Mouse (Mus musculus) liver, embryonic 14.5 days (tissue): ENCODE measurements around the gene Gper1. TPM values are rescaled to one million over a fixed set of nuclear protein-coding genes. Genes with fewer than 3 reads are reported as not detected.

Experiments used
- ATAC-seq: fragments of 200-750 bp; cut with Nextera tagmentation; 2 replicates; pipeline ENCODE4 v1.8.0; 2017; ENCODE audit warnings: moderate number of reproducible peaks, mild to moderate bottlenecking, moderate library complexity; ENCODE audit not compliant: insufficient read depth
- DNase-seq, 3 experiments: peaks; one replicate each; pipeline ENCODE4 v3.0.0-alpha.2; 2012 to 2013; ENCODE audit warnings: low read depth in 3 of 3, low spot score in 3 of 3
- H3K27ac ChIP-seq: fragments of 300-500 bp; sonication (generic); 2 replicates; pipeline ENCODE4 v1.5.1; 2014; ENCODE audit warnings: moderate library complexity, mild to moderate bottlenecking, control low read depth, inconsistent platforms
- H3K27me3 ChIP-seq: fragments of 300-500 bp; sonication (generic); 2 replicates; pipeline ENCODE4 v1.6.1; 2014; ENCODE audit warnings: mild to moderate bottlenecking, low read length, moderate library complexity; ENCODE audit not compliant: control insufficient read depth, insufficient read depth
- H3K36me3 ChIP-seq: fragments of 300-500 bp; sonication (generic); replicated peaks from 2 replicates; pipeline ENCODE4 v1.6.1; 2014; ENCODE audit warnings: low read depth; ENCODE audit not compliant: control insufficient read depth, insufficient read depth
- H3K4me1 ChIP-seq, 2 experiments: fragments of 200-500 bp in 1 of 2; fragments of 300-500 bp in 1 of 2; sonication (generic) in 1 of 2; replicated peaks; 2 replicates each; pipeline ENCODE4 v1.6.1; 2012 to 2014; ENCODE audit warnings: antibody characterized with exemption in 1 of 2, inconsistent platforms in 1 of 2, low read length in 1 of 2; ENCODE audit not compliant: control insufficient read depth in 2 of 2, insufficient read depth in 2 of 2
- H3K4me2 ChIP-seq: fragments of 300-500 bp; sonication (generic); 2 replicates; pipeline ENCODE4 v1.6.1; 2014; ENCODE audit warnings: low read depth, mild to moderate bottlenecking, control low read depth, moderate library complexity
- H3K4me3 ChIP-seq, 2 experiments: fragments of 200-500 bp in 1 of 2; fragments of 300-500 bp in 1 of 2; sonication (generic) in 1 of 2; 2 replicates each; pipeline ENCODE4 v1.5.1; 2012 to 2014; ENCODE audit warnings: low read depth in 2 of 2, low read length in 2 of 2, mild to moderate bottlenecking in 2 of 2, control low read depth in 1 of 2, inconsistent platforms in 1 of 2, moderate library complexity in 1 of 2; ENCODE audit not compliant: insufficient read depth in 1 of 2
- H3K9ac ChIP-seq: fragments of 300-500 bp; sonication (generic); replicated peaks from 2 replicates; pipeline ENCODE4 v1.6.1; 2014; ENCODE audit warnings: mild to moderate bottlenecking, control low read depth, moderate library complexity
- H3K9me3 ChIP-seq: fragments of 300-500 bp; sonication (generic); 2 replicates; pipeline ENCODE4 v1.6.1; 2016; ENCODE audit warnings: low read length, mixed read lengths; ENCODE audit not compliant: control insufficient read depth
- CTCF ChIP-seq: IDR thresholded peaks from 2 replicates; pipeline ENCODE4 v1.5.1; 2016; ENCODE audit warnings: antibody characterized with exemption, low read depth, control low read depth
- EP300 ChIP-seq: IDR thresholded peaks from 2 replicates; pipeline ENCODE4 v1.6.1; 2016; ENCODE audit warnings: antibody characterized with exemption, low read depth
- WGBS: fragments of 180-500 bp; shearing (Covaris S2); extraction: QIAGEN DNeasy Blood & Tissue Kit; methylation state at CpG from one replicate; pipeline ENCODE4 v1.1.7; 2014; ENCODE audit not compliant: insufficient replicate concordance; 5-methylcytosine and 5-hydroxymethylcytosine counted together
- polyA plus RNA-seq, 2 experiments: library from polyadenylated mRNA; depleted of rRNA in 1 of 2; stranded (reverse) in 1 of 2; unstranded in 1 of 2; fragments of >200 nt; fragmentation: Nextera tagmentation in 1 of 2; extraction: Ambion mirVana in 1 of 2; gene quantifications; 2 replicates each; pipeline versions ENCODE4 v1.2.1 to v1.2.3; 2012 to 2014

The Gper1 gene
- polyA plus RNA-seq, 2 experiments: 0.07 to 0.20 TPM

GRCm38 (mm10) chr5:139399991-139400390, 23.0 kb upstream of the Gper1 start:
- whole genome bisulfite sequencing: 82% methylated on average over 14 of the region's 14 CpGs

GRCm38 (mm10) chr5:139402106-139402505, 20.8 kb upstream of the Gper1 start:
- no peak for ATAC-seq

More at GRCm38 (mm10) chr5:139399991-139400390, 23.0 kb upstream of the Gper1 start:
- Histone ChIP-seq H3K4me1 (peaks cover 13 to 32% of the 10 kb centered on the region in 2 experiments), H3K9me3 (no peaks in the 10 kb centered on the region), H3K27me3 (no peaks in the 10 kb centered on the region), H3K36me3 (peaks cover 9% of the 10 kb centered on the region), H3K9ac (no peak overlapping the region), H3K4me2 (no peak overlapping the region), H3K4me3 (no peak overlapping the region), H3K27ac (no peak overlapping the region)
- ATAC-seq (no peak), DNase-seq (no peak)
- TF ChIP-seq EP300 (no peak), CTCF (no peak)

GRCm38 (mm10) chr5:139403692-139404260, 19.2 kb upstream of the Gper1 start:
- Histone ChIP-seq H3K9ac (no peak overlapping the region), H3K4me3 (no peak overlapping the region), H3K27me3 (no peaks in the 10 kb centered on the region), H3K4me2 (no peak overlapping the region), H3K4me1 (peaks cover 5 to 25% of the 10 kb centered on the region in 2 experiments), H3K27ac (no peak overlapping the region), H3K36me3 (no peaks in the 10 kb centered on the region), H3K9me3 (no peaks in the 10 kb centered on the region)
- no peak for DNase-seq
- WGBS: 44% methylated on average over 8 of the region's 8 CpGs
- TF ChIP-seq EP300 (no peak), CTCF (no peak)
- ATAC-seq: no peak

More at GRCm38 (mm10) chr5:139402106-139402505, 20.8 kb upstream of the Gper1 start:
- DNase-seq: no peak
- 81% methylated on average over 2 of the region's 2 CpGs for WGBS
- TF ChIP-seq EP300 (no peak), CTCF (no peak)
- Histone ChIP-seq H3K4me1 (peaks cover 14 to 38% of the 10 kb centered on the region in 2 experiments), H3K4me2 (no peak overlapping the region), H3K27ac (no peak overlapping the region), H3K9ac (no peak overlapping the region), H3K9me3 (no peaks in the 10 kb centered on the region), H3K27me3 (no peaks in the 10 kb centered on the region), H3K36me3 (no peaks in the 10 kb centered on the region), H3K4me3 (no peak overlapping the region)

- WGBS: 17% methylated on average over 6 of the region's 6 CpGs
Observed at GRCm38 (mm10) chr5:139404801-139405401, 18.1 kb upstream of the Gper1 start, which contains the start of gene C130050O18Rik. Gene C130050O18Rik, plus strand, starts transcription at chr5:139405280.

GRCm38 (mm10) chr5:139405478-139405877, 17.5 kb upstream of the Gper1 start:
- H3K36me3 ChIP-seq: no peaks in the 10 kb centered on the region
- no peak for ATAC-seq
- no peaks in the 10 kb centered on the region for H3K9me3 ChIP-seq
- no peak for DNase-seq
- peak overlapping the region; percentile 1 for H3K9ac ChIP-seq
- WGBS: 29% methylated on average over 7 of the region's 7 CpGs
- no peaks in the 10 kb centered on the region for H3K27me3 ChIP-seq
- H3K4me1 ChIP-seq: peaks cover 4 to 22% of the 10 kb centered on the region in 2 experiments; a peak in 3 of 4 replicates
- peak overlapping the region in 1 of 2 experiments; percentile 5; a peak in 1 of 4 replicates for H3K4me3 ChIP-seq
- H3K4me2 ChIP-seq: peak overlapping the region; percentile 26
- peak overlapping the region; percentile 14; the same call in 1 of the 2 replicates for H3K27ac ChIP-seq
- no peak for TF ChIP-seq CTCF
- TF ChIP-seq EP300: no peak

More at GRCm38 (mm10) chr5:139404801-139405401, 18.1 kb upstream of the Gper1 start, which contains the start of gene C130050O18Rik:
- peak within 1 kb of the TSS; percentile 1 for H3K9ac ChIP-seq
- H3K27me3 ChIP-seq: no peaks in the 10 kb centered on the region
- H3K36me3 ChIP-seq: no peaks in the 10 kb centered on the region
- peak within 1 kb of the TSS in 1 of 2 experiments; percentile 5; a peak in 2 of 4 replicates for H3K4me3 ChIP-seq
- peak within 1 kb of the TSS; percentile 26 for H3K4me2 ChIP-seq
- H3K9me3 ChIP-seq: no peaks in the 10 kb centered on the region
- H3K27ac ChIP-seq: peak within 1 kb of the TSS; percentile 23
- TF ChIP-seq CTCF (no peak), EP300 (no peak)
- H3K4me1 ChIP-seq: peaks cover 4 to 22% of the 10 kb centered on the region in 2 experiments; a peak in 3 of 4 replicates
- DNase-seq (peak in 1 of 3 experiments; percentile 41), ATAC-seq (peak; percentile 74)
